Mouse (Mus musculus) heart, embryonic 11.5 days (tissue): ENCODE data around the gene Nckap5l. TPM values are rescaled to one million over a fixed set of nuclear protein-coding genes. Genes with fewer than 3 reads are reported as not detected.
A peak's percentile ranks its signal among the peaks of the same experiment; 100 is the strongest.

ENCODE experiments used
- ATAC-seq: fragments of 200-750 bp; cut with Nextera tagmentation; replicated peaks from 2 replicates; pipeline ENCODE4 v1.8.0; 2017; ENCODE audit warnings: moderate library complexity; ENCODE audit not compliant: insufficient number of reproducible peaks, low FRiP score, low TSS enrichment
- H3K27ac ChIP-seq: fragments of 300-500 bp; sonication (generic); 2 replicates; pipeline ENCODE4 v1.5.1; 2014; ENCODE audit warnings: mild to moderate bottlenecking, low read depth, low read length
- H3K27me3 ChIP-seq: fragments of 300-500 bp; sonication (generic); 2 replicates; pipeline ENCODE4 v1.6.1; 2014; ENCODE audit warnings: mild to moderate bottlenecking, low read length, mixed read lengths; ENCODE audit not compliant: control insufficient read depth, insufficient read depth
- H3K36me3 ChIP-seq: fragments of 300-500 bp; sonication (generic); 2 replicates; pipeline ENCODE4 v1.6.1; 2014; ENCODE audit warnings: mild to moderate bottlenecking, low read length, moderate library complexity, mixed read lengths; ENCODE audit not compliant: control insufficient read depth, insufficient read depth
- H3K4me1 ChIP-seq: fragments of 300-500 bp; sonication (generic); 2 replicates; pipeline ENCODE4 v1.6.1; 2014; ENCODE audit warnings: low read length; ENCODE audit not compliant: control insufficient read depth, insufficient read depth
- H3K4me2 ChIP-seq: fragments of 300-500 bp; sonication (generic); 2 replicates; pipeline ENCODE4 v1.6.1; 2014; ENCODE audit warnings: mild to moderate bottlenecking, moderate library complexity
- H3K4me3 ChIP-seq: fragments of 300-500 bp; sonication (generic); 2 replicates; pipeline ENCODE4 v1.5.1; 2014; ENCODE audit warnings: low read depth, low read length
- H3K9ac ChIP-seq: fragments of 300-500 bp; sonication (generic); 2 replicates; pipeline ENCODE4 v1.6.1; 2014; ENCODE audit warnings: mild to moderate bottlenecking, low read depth, low read length, moderate library complexity
- H3K9me3 ChIP-seq: fragments of 300-500 bp; sonication (generic); replicated peaks from 2 replicates; pipeline ENCODE4 v1.6.1; 2016; ENCODE audit warnings: low read length; ENCODE audit not compliant: control insufficient read depth
- WGBS: fragments of 180-500 bp; shearing (Covaris S2); extraction: QIAGEN DNeasy Blood & Tissue Kit; methylation state at CpG from one replicate; pipeline ENCODE4 v1.1.7; 2014; ENCODE audit not compliant: insufficient replicate concordance; 5-methylcytosine and 5-hydroxymethylcytosine counted together
- polyA plus RNA-seq: library from polyadenylated mRNA; unstranded; fragments of >200 nt; fragmentation: Nextera tagmentation; extraction: Ambion mirVana; gene quantifications from 2 replicates; pipeline ENCODE4 v1.2.1, GENCODE M21; 2014

Gene Nckap5l
- polyA plus RNA-seq, 1 experiment from 2014 or later = 9.0 TPM

GRCm38 (mm10) chr15:99417692-99418271, 39.8 kb downstream of the Nckap5l start:
- no peak overlapping the region for H3K4me3 ChIP-seq
- H3K36me3 ChIP-seq = peaks cover 6% of the 10 kb centered on the region; the same call in 1 of the 2 replicates
- ATAC-seq = no peak
- H3K27me3 ChIP-seq = no peaks in the 10 kb centered on the region
- peak overlapping the region; percentile 64 for H3K27ac ChIP-seq
- H3K4me2 ChIP-seq = peak overlapping the region; percentile 27; the same call in 1 of the 2 replicates
- 17% methylated on average over 17 of the region's 17 CpGs for WGBS
- peaks cover 19% of the 10 kb centered on the region for H3K4me1 ChIP-seq
- H3K9me3 ChIP-seq = no peaks in the 10 kb centered on the region
- H3K9ac ChIP-seq = no peak overlapping the region

- 30% methylated on average over 4 of the region's 4 CpGs for WGBS
- Histone ChIP-seq H3K4me1 (peaks cover 19% of the 10 kb centered on the region), H3K27me3 (no peaks in the 10 kb centered on the region), H3K9ac (no peak overlapping the region), H3K36me3 (0 out of 2 replicates have a peak, but pooled peaks cover 3% of the 10 kb centered on the region), H3K9me3 (no peaks in the 10 kb centered on the region), H3K4me2 (peak overlapping the region; percentile 42), H3K27ac (no peak overlapping the region), H3K4me3 (no peak overlapping the region)
- no peak for ATAC-seq
These were observed 40.6 kb downstream of the Nckap5l start for GRCm38 (mm10) chr15:99416957-99417356.

- H3K27me3 ChIP-seq = no peaks in the 10 kb centered on the region
- H3K4me2 ChIP-seq = peak overlapping the region; percentile 42
- H3K4me3 ChIP-seq = no peak overlapping the region
- no peak overlapping the region for H3K9ac ChIP-seq
- H3K27ac ChIP-seq = no peak overlapping the region
- no peaks in the 10 kb centered on the region for H3K9me3 ChIP-seq
- no peak for ATAC-seq
- H3K36me3 ChIP-seq = 0 out of 2 replicates have a peak, but pooled peaks cover 1% of the 10 kb centered on the region
- peaks cover 15% of the 10 kb centered on the region for H3K4me1 ChIP-seq
- 15% methylated on average over 13 of the region's 13 CpGs for WGBS
These were observed 41.1 kb downstream of the Nckap5l start for GRCm38 (mm10) chr15:99416348-99416882.

- no peaks in the 10 kb centered on the region for H3K36me3 ChIP-seq
- WGBS = 19% methylated on average over 2 of the region's 2 CpGs
- no peaks in the 10 kb centered on the region for H3K9me3 ChIP-seq
- H3K27ac ChIP-seq = no peak overlapping the region
- ATAC-seq = no peak
- peaks cover 12% of the 10 kb centered on the region for H3K4me1 ChIP-seq
- H3K4me2 ChIP-seq = no peak overlapping the region
- H3K9ac ChIP-seq = no peak overlapping the region
- no peaks in the 10 kb centered on the region for H3K27me3 ChIP-seq
- no peak overlapping the region for H3K4me3 ChIP-seq
These were observed 41.8 kb downstream of the Nckap5l start for GRCm38 (mm10) chr15:99415793-99416192.

- peaks cover 3% of the 10 kb centered on the region; the same call in 1 of the 2 replicates for H3K4me1 ChIP-seq
- no peaks in the 10 kb centered on the region for H3K9me3 ChIP-seq
- H3K9ac ChIP-seq = no peak overlapping the region
- no peak overlapping the region for H3K27ac ChIP-seq
- H3K27me3 ChIP-seq = no peaks in the 10 kb centered on the region
- 44% methylated on average over 14 of the region's 14 CpGs for WGBS
- peak overlapping the region; percentile 15 for H3K4me2 ChIP-seq
- no peak overlapping the region for H3K4me3 ChIP-seq
- H3K36me3 ChIP-seq = peaks cover 11% of the 10 kb centered on the region
- no peak for ATAC-seq
These were observed 45.8 kb downstream of the Nckap5l start for GRCm38 (mm10) chr15:99411747-99412146.

- no peak overlapping the region for H3K27ac ChIP-seq
- H3K36me3 ChIP-seq = peaks cover 33% of the 10 kb centered on the region
- 85% methylated on average over 9 of the region's 9 CpGs for WGBS
- ATAC-seq = no peak
- H3K4me2 ChIP-seq = no peak overlapping the region
- no peaks in the 10 kb centered on the region for H3K27me3 ChIP-seq
- no peak overlapping the region for H3K4me3 ChIP-seq
- H3K9me3 ChIP-seq = no peaks in the 10 kb centered on the region
- no peak overlapping the region for H3K9ac ChIP-seq
- no peaks in the 10 kb centered on the region for H3K4me1 ChIP-seq
These were observed 48.7 kb downstream of the Nckap5l start for GRCm38 (mm10) chr15:99408845-99409244.

GRCm38 (mm10) chr15:99406986-99407570, 50.5 kb downstream of the Nckap5l start:
- H3K4me3 ChIP-seq = no peak overlapping the region
- H3K27me3 ChIP-seq = no peaks in the 10 kb centered on the region
- no peak overlapping the region for H3K4me2 ChIP-seq
- 89% methylated on average over 15 of the region's 15 CpGs for WGBS
- no peak for ATAC-seq
- no peaks in the 10 kb centered on the region for H3K9me3 ChIP-seq
- H3K9ac ChIP-seq = no peak overlapping the region
- peaks cover 33% of the 10 kb centered on the region for H3K36me3 ChIP-seq
- H3K27ac ChIP-seq = no peak overlapping the region
- H3K4me1 ChIP-seq = no peaks in the 10 kb centered on the region

GRCm38 (mm10) chr15:99405150-99405549, 52.4 kb downstream of the Nckap5l start:
- WGBS = 88% methylated on average over 9 of the region's 9 CpGs
- no peak for ATAC-seq
- Histone ChIP-seq H3K4me3 (no peak overlapping the region), H3K36me3 (peaks cover 33% of the 10 kb centered on the region), H3K4me1 (peaks cover under 1% of the 10 kb centered on the region; the same call in 1 of the 2 replicates), H3K9ac (no peak overlapping the region), H3K27ac (no peak overlapping the region), H3K9me3 (no peaks in the 10 kb centered on the region), H3K27me3 (no peaks in the 10 kb centered on the region), H3K4me2 (no peak overlapping the region)
